In genomic region chr9:42263709-42264111, GRCm38 (mm10) we compare ENCODE assay signal across 8 mouse cellular contexts. TPM values are rescaled to one million over a fixed set of nuclear protein-coding genes. Genes with fewer than 3 reads are reported as not detected.
DNase-seq lines count a peak whose midpoint lies in the region; ATAC-seq and TF ChIP-seq lines count a peak whose summit lies in the region.

No protein-coding gene starts in this region.

- no peaks in the 10 kb centered on the region for H3K4me1 ChIP-seq in embryonic facial prominence, embryonic 11.5 days (ENCODE audit: control insufficient read depth, insufficient read depth, low read length)
- 0 out of 2 replicates have a peak, but pooled peaks cover 3% of the 10 kb centered on the region for H3K4me1 ChIP-seq in hindbrain, postnatal 0 days (ENCODE audit: insufficient read depth, low read length)
- no peaks in the 10 kb centered on the region for H3K4me1 ChIP-seq in stomach, postnatal 0 days (replicated peaks; ENCODE audit: control insufficient read depth, insufficient read depth)

- peak overlapping the region; percentile 41; the same call in 1 of the 2 replicates for H3K27ac ChIP-seq in embryonic facial prominence, embryonic 11.5 days (replicated peaks; ENCODE audit: low read depth, low read length)
- peak overlapping the region; percentile 82 for H3K27ac ChIP-seq in hindbrain, postnatal 0 days
- peak overlapping the region; percentile 62 for H3K27ac ChIP-seq in macrophage
- H3K27ac ChIP-seq in stomach, postnatal 0 days (replicated peaks), result peak overlapping the region; percentile 86

- H3K4me3 ChIP-seq in embryonic facial prominence, embryonic 11.5 days (ENCODE audit: low read depth, low read length), result peak overlapping the region; percentile 82
- peak overlapping the region; percentile 82 for H3K4me3 ChIP-seq in hindbrain, postnatal 0 days (ENCODE audit: low read length)
- H3K4me3 ChIP-seq in macrophage (ENCODE audit: inconsistent target), result peak overlapping the region; percentile 85
- H3K4me3 ChIP-seq in stomach, postnatal 0 days (ENCODE audit: low read depth, low read length), result peak overlapping the region; percentile 81

- no peaks in the 10 kb centered on the region for H3K9me3 ChIP-seq in embryonic facial prominence, embryonic 11.5 days (replicated peaks; ENCODE audit: control insufficient read depth, low read length)
- no peaks in the 10 kb centered on the region for H3K9me3 ChIP-seq in hindbrain, postnatal 0 days (ENCODE audit: low read length)
- no peaks in the 10 kb centered on the region for H3K9me3 ChIP-seq in stomach, postnatal 0 days (ENCODE audit: control insufficient read depth, low read length)

- peak overlapping the region; percentile 84 for H3K4me2 ChIP-seq in embryonic facial prominence, embryonic 11.5 days (ENCODE audit: low read depth, low read length)
- H3K4me2 ChIP-seq in hindbrain, postnatal 0 days (ENCODE audit: low read depth, low read length), result peak overlapping the region; percentile 74
- H3K4me2 ChIP-seq in stomach, postnatal 0 days (replicated peaks; ENCODE audit: low read depth), result peak overlapping the region; percentile 88

- intact Hi-C loops in left cerebral cortex, postnatal 4 days (cut with DNase I), result no loop called here

- TF ChIP-seq EP300 in stomach, postnatal 0 days (optimal IDR thresholded peaks at IDR 0.05), result no peak

- peak; percentile 60 for ATAC-seq in embryonic facial prominence, embryonic 11.5 days (replicated peaks; ENCODE audit: insufficient number of reproducible peaks, low FRiP score, low TSS enrichment, low read depth)
- peak; percentile 57 for ATAC-seq in hindbrain, postnatal 0 days
- ATAC-seq in stomach, postnatal 0 days (ENCODE audit: low FRiP score, low TSS enrichment), result peak; percentile 41

- peak; percentile 13 to 18 for DNase-seq in left cerebral cortex, adult 18-20 months (ENCODE audit: low spot score in 2 of 2)
- no peak for DNase-seq in left cerebral cortex, postnatal 4 days
- DNase-seq in NIH3T3 (ENCODE audit: low read depth), result peak; percentile 11
- peak; percentile 25 for DNase-seq in embryonic facial prominence, embryonic 11.5 days (ENCODE audit: low spot score)
- peak; percentile 25 for DNase-seq in hindbrain, postnatal 0 days (ENCODE audit: low spot score)
- DNase-seq in stomach, postnatal 0 days (ENCODE audit: low spot score), result no peak
- no peak for DNase-seq in urinary bladder, postnatal 25 days (ENCODE audit: low spot score)

- 0% methylated on average over 13 of the region's 18 CpGs for WGBS in embryonic facial prominence, embryonic 11.5 days
- under 1% methylated on average over 12 of the region's 18 CpGs for WGBS in hindbrain, postnatal 0 days
- 0% methylated on average over 13 of the region's 18 CpGs for WGBS in macrophage (ENCODE audit: missing documents)
- WGBS in stomach, postnatal 0 days, result under 1% methylated on average over 17 of the region's 18 CpGs

- H3K9ac ChIP-seq in embryonic facial prominence, embryonic 11.5 days (replicated peaks; ENCODE audit: low read length), result peak overlapping the region; percentile 80
- H3K9ac ChIP-seq in hindbrain, postnatal 0 days (replicated peaks; ENCODE audit: low read length), result peak overlapping the region; percentile 86
- H3K9ac ChIP-seq in stomach, postnatal 0 days (ENCODE audit: low read length), result peak overlapping the region; percentile 87

- no peaks in the 10 kb centered on the region for H3K27me3 ChIP-seq in embryonic facial prominence, embryonic 11.5 days (ENCODE audit: control insufficient read depth, insufficient read depth, low read length)
- H3K27me3 ChIP-seq in hindbrain, postnatal 0 days (ENCODE audit: insufficient read depth, low read length), result no peaks in the 10 kb centered on the region
- no peaks in the 10 kb centered on the region for H3K27me3 ChIP-seq in stomach, postnatal 0 days (ENCODE audit: control insufficient read depth, insufficient read depth, low read length)

- no peaks in the 10 kb centered on the region for H3K36me3 ChIP-seq in embryonic facial prominence, embryonic 11.5 days (replicated peaks; ENCODE audit: control insufficient read depth, insufficient read depth, low read depth, low read length)
- peaks cover 4% of the 10 kb centered on the region; the same call in 1 of the 2 replicates for H3K36me3 ChIP-seq in hindbrain, postnatal 0 days (ENCODE audit: insufficient read depth, low read length)
- peaks cover 10% of the 10 kb centered on the region for H3K36me3 ChIP-seq in macrophage (ENCODE audit: inconsistent target)
- no peaks in the 10 kb centered on the region for H3K36me3 ChIP-seq in stomach, postnatal 0 days (ENCODE audit: control insufficient read depth, insufficient read depth, low read length)

- TF ChIP-seq CTCF in hindbrain, postnatal 0 days (IDR thresholded peaks at IDR 0.05; ENCODE audit: low read depth), result no peak
- no peak for TF ChIP-seq CTCF in stomach, postnatal 0 days (IDR thresholded peaks at IDR 0.05; ENCODE audit: low read depth)

- peaks cover 41% of the 10 kb centered on the region for H3K79me2 ChIP-seq in macrophage (ENCODE audit: inconsistent target)

RNA-seq across cellular contexts. Expression of gene Sc5d, which starts 0.3 kb away (rescaled TPM):
- total RNA-seq in left cerebral cortex, adult 18-20 months (2021), result 10 to 100 TPM; 55.2 to 58.5 TPM
- total RNA-seq in left cerebral cortex, postnatal 4 days (2021), result 10 to 100 TPM; 64.0 to 65.0 TPM
- 52.1 and 56.8 TPM in 2 replicates for polyA plus RNA-seq in embryonic facial prominence, embryonic 11.5 days (2014; fragmentation: Nextera tagmentation; extraction: Ambion mirVana)
- total RNA-seq in hindbrain, postnatal 0 days (2014; rRNA removed), result 54.6 and 57.0 TPM in 2 replicates
- polyA plus RNA-seq in hindbrain, postnatal 0 days (2015; fragmentation: Nextera tagmentation; extraction: Ambion mirVana), result 69.1 and 71.9 TPM in 2 replicates
- total RNA-seq in macrophage (2018; cell fraction: chromatin; rRNA removed), result 10 to 100 TPM in 17 of 26 experiments, 1 to 10 TPM in 9; 6.0 to 25.8 (median 11.1) TPM
- 10 to 100 TPM; 28.1 to 60.7 (median 39.9) TPM for total RNA-seq in macrophage (2018; cell fraction: cytosol; rRNA removed)
- total RNA-seq in macrophage (2018; cell fraction: nucleus; rRNA removed), result 10 to 100 TPM; 15.0 to 64.6 (median 30.8) TPM
- polyA plus RNA-seq in macrophage (2018), result 46.9 to 61.7 TPM (median 47.9 TPM) in 3 replicates
- 104 and 110 TPM in 2 replicates for polyA plus RNA-seq in stomach, postnatal 0 days (2015; fragmentation: Nextera tagmentation; extraction: Ambion mirVana)

Comparison
In these comparisons a context has a peak if more than half of its experiments do, and no peak if none do; other contexts are left out.
1. DNase-seq: peak in left cerebral cortex, adult 18-20 months (2 of 2), NIH3T3 (single experiment), embryonic facial prominence, embryonic 11.5 days (single experiment) and hindbrain, postnatal 0 days (single experiment); none in left cerebral cortex, postnatal 4 days (single experiment), stomach, postnatal 0 days (single experiment) and urinary bladder, postnatal 25 days (single experiment).
2. Peak in every context shown above with its lines, with median percentiles within 50 percentile points of each other: ATAC-seq, H3K27ac ChIP-seq, H3K4me2 ChIP-seq, H3K4me3 ChIP-seq and H3K9ac ChIP-seq.